Mouse (Mus musculus) neural tube, embryonic 11.5 days (tissue): ENCODE measurements around the gene Xrcc1. TPM values are rescaled to one million over a fixed set of nuclear protein-coding genes. Genes with fewer than 3 reads are reported as not detected.

ENCODE experiments used
- ATAC-seq: fragments of 200-750 bp; cut with Nextera tagmentation; 2 replicates; pipeline ENCODE4 v1.8.0; 2017; ENCODE audit warnings: moderate number of reproducible peaks, mild to moderate bottlenecking, moderate TSS enrichment, moderate library complexity; ENCODE audit not compliant: insufficient read depth, low FRiP score, low TSS enrichment
- DNase-seq: peaks from one replicate; pipeline ENCODE4 v3.0.0-alpha.2; 2015; ENCODE audit warnings: low spot score
- H3K27ac ChIP-seq: fragments of 300-500 bp; sonication (generic); 2 replicates; pipeline ENCODE4 v1.5.1; 2014; ENCODE audit warnings: low read depth, mild to moderate bottlenecking, low read length
- H3K27me3 ChIP-seq: fragments of 300-500 bp; sonication (generic); 2 replicates; pipeline ENCODE4 v1.6.1; 2014; ENCODE audit warnings: mild to moderate bottlenecking, low read length, mixed read lengths; ENCODE audit not compliant: control insufficient read depth, insufficient read depth
- H3K36me3 ChIP-seq: fragments of 300-500 bp; sonication (generic); 2 replicates; pipeline ENCODE4 v1.6.1; 2014; ENCODE audit warnings: mild to moderate bottlenecking, low read length, moderate library complexity, mixed read lengths; ENCODE audit not compliant: control insufficient read depth, insufficient read depth
- H3K4me1 ChIP-seq: fragments of 300-500 bp; sonication (generic); 2 replicates; pipeline ENCODE4 v1.6.1; 2014; ENCODE audit warnings: low read length, mixed read lengths; ENCODE audit not compliant: control insufficient read depth, insufficient read depth
- H3K4me2 ChIP-seq: fragments of 300-500 bp; sonication (generic); 2 replicates; pipeline ENCODE4 v1.6.1; 2014; ENCODE audit warnings: low read depth, mild to moderate bottlenecking, moderate library complexity
- H3K4me3 ChIP-seq: fragments of 300-500 bp; sonication (generic); 2 replicates; pipeline ENCODE4 v1.5.1; 2014; ENCODE audit warnings: low read depth, low read length
- H3K9ac ChIP-seq: fragments of 300-500 bp; sonication (generic); 2 replicates; pipeline ENCODE4 v1.6.1; 2014; ENCODE audit warnings: mild to moderate bottlenecking, low read length
- H3K9me3 ChIP-seq: fragments of 300-500 bp; sonication (generic); 2 replicates; pipeline ENCODE4 v1.6.1; 2016; ENCODE audit warnings: low read length; ENCODE audit not compliant: control insufficient read depth
- WGBS: fragments of 180-500 bp; shearing (Covaris S2); extraction: QIAGEN DNeasy Blood & Tissue Kit; methylation state at CpG from one replicate; pipeline ENCODE4 v1.1.7; 2014; 5-methylcytosine and 5-hydroxymethylcytosine counted together
- polyA plus RNA-seq: library from polyadenylated mRNA; unstranded; fragments of >200 nt; fragmentation: Nextera tagmentation; extraction: Ambion mirVana; gene quantifications from 2 replicates; pipeline ENCODE4 v1.2.1, GENCODE M21; 2014

The Xrcc1 gene
- 100 and 120 TPM in 2 replicates for polyA plus RNA-seq

- 38% methylated on average over 13 of the region's 13 CpGs for WGBS
- Histone ChIP-seq H3K4me1 (0 out of 2 replicates have a peak, but pooled peaks cover 4% of the 10 kb centered on the region), H3K27me3 (no peaks in the 10 kb centered on the region), H3K9me3 (no peaks in the 10 kb centered on the region), H3K4me3 (peak within 1 kb of the TSS; percentile 73), H3K27ac (peak within 1 kb of the TSS; percentile 42; the same call in 1 of the 2 replicates), H3K36me3 (no peaks in the 10 kb centered on the region), H3K9ac (peak within 1 kb of the TSS; percentile 71), H3K4me2 (peak within 1 kb of the TSS; percentile 52)
- ATAC-seq (peak; percentile 1; the same call in 1 of the 2 replicates), DNase-seq (no peak)
Observed at GRCm38 (mm10) chr7:24546068-24546614, at the start of gene Xrcc1, which contains the start of gene Pinlyp. Gene Xrcc1 (plus strand): TSS chr7:24546289. Gene Pinlyp (minus strand): TSS chr7:24546118.

- peak overlapping the region; percentile 10; the same call in 1 of the 2 replicates for H3K4me3 ChIP-seq
- H3K4me2 ChIP-seq: peak overlapping the region; percentile 24
- H3K4me1 ChIP-seq: peaks cover 4% of the 10 kb centered on the region; the same call in 1 of the 2 replicates
- H3K9me3 ChIP-seq: no peaks in the 10 kb centered on the region
- no peak overlapping the region for H3K9ac ChIP-seq
- H3K27ac ChIP-seq: no peak overlapping the region
- no peak for DNase-seq
- H3K27me3 ChIP-seq: peaks cover 19% of the 10 kb centered on the region
- peaks cover 6% of the 10 kb centered on the region for H3K36me3 ChIP-seq
- 13% methylated on average over 43 of the region's 43 CpGs for WGBS
- ATAC-seq: peak; percentile 19; the same call in 1 of the 2 replicates
Observed at GRCm38 (mm10) chr7:24499856-24500577, 46.1 kb upstream of the Xrcc1 start.

GRCm38 (mm10) chr7:24500929-24501328, 45.2 kb upstream of the Xrcc1 start:
- no peaks in the 10 kb centered on the region for H3K9me3 ChIP-seq
- no peak overlapping the region for H3K27ac ChIP-seq
- ATAC-seq (no peak), DNase-seq (peak; percentile 49)
- no peak overlapping the region for H3K4me2 ChIP-seq
- 37% methylated on average over 7 of the region's 7 CpGs for WGBS
- no peak overlapping the region for H3K9ac ChIP-seq
- peaks cover 19% of the 10 kb centered on the region for H3K27me3 ChIP-seq
- no peak overlapping the region for H3K4me3 ChIP-seq
- H3K36me3 ChIP-seq: peaks cover 6% of the 10 kb centered on the region
- peaks cover 10% of the 10 kb centered on the region for H3K4me1 ChIP-seq

GRCm38 (mm10) chr7:24501492-24501891, 44.6 kb upstream of the Xrcc1 start:
- DNase-seq: no peak
- no peak overlapping the region for H3K4me2 ChIP-seq
- peaks cover 19% of the 10 kb centered on the region for H3K27me3 ChIP-seq
- H3K9me3 ChIP-seq: no peaks in the 10 kb centered on the region
- H3K36me3 ChIP-seq: peaks cover 6% of the 10 kb centered on the region
- no peak for ATAC-seq
- WGBS: 53% methylated on average over 21 of the region's 21 CpGs
- peaks cover 13% of the 10 kb centered on the region for H3K4me1 ChIP-seq
- no peak overlapping the region for H3K27ac ChIP-seq
- H3K9ac ChIP-seq: no peak overlapping the region
- no peak overlapping the region for H3K4me3 ChIP-seq

DNA sequence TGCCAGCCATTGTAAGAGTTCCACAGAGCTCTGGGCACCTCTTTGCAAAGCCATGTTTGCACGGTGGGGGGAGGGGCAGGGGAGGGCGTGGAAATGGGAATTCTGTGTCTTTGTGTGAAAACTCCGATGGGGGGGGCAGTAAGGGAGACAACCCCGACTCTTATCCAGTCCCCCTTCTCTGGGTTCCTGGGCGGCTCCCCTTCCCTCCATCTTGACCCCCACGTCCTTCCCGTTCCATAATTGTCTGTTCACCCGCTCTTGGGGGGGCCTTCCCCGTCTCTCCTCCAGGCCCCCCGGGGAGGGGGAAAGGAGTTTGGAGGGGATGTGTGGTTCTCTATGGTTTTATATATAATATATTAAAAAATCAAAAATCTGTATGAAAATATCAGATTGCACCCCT, 42.1 kb upstream of the Xrcc1 start:
- ATAC-seq: no peak
- no peak overlapping the region for H3K4me2 ChIP-seq
- H3K9me3 ChIP-seq: no peaks in the 10 kb centered on the region
- peaks cover 6% of the 10 kb centered on the region for H3K36me3 ChIP-seq
- DNase-seq: no peak
- no peak overlapping the region for H3K4me3 ChIP-seq
- peaks cover 11% of the 10 kb centered on the region for H3K27me3 ChIP-seq
- peaks cover 19% of the 10 kb centered on the region for H3K4me1 ChIP-seq
- no peak overlapping the region for H3K27ac ChIP-seq
- H3K9ac ChIP-seq: no peak overlapping the region
- 22% methylated on average over 10 of the region's 10 CpGs for WGBS

DNA sequence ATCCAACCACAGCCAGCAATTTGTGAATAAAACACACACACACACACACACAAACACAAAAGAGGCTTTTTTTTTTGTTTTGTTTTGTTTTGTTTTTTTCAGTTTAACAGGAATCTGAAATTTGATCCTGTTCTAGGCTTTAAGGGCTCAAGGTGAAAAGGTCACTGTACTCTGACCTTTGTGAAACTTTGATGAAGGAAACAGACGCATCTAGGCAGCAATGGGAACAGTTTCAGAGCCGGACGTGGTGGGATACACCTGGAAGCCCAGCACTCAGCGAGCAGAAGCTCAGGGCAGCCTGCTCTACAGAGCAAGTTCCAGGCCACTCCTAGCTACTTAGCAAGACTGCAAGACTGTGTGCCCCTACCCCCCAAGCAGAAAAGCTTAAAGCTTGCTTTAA, 41.2 kb upstream of the Xrcc1 start:
- H3K27me3 ChIP-seq: peaks cover 4% of the 10 kb centered on the region; the same call in 1 of the 2 replicates
- WGBS: 8% methylated on average over 4 of the region's 4 CpGs
- no peak overlapping the region for H3K4me3 ChIP-seq
- H3K4me1 ChIP-seq: peaks cover 19% of the 10 kb centered on the region
- peaks cover 6% of the 10 kb centered on the region for H3K36me3 ChIP-seq
- no peak overlapping the region for H3K27ac ChIP-seq
- DNase-seq (no peak), ATAC-seq (no peak)
- no peak overlapping the region for H3K9ac ChIP-seq
- H3K4me2 ChIP-seq: no peak overlapping the region
- no peaks in the 10 kb centered on the region for H3K9me3 ChIP-seq

- ATAC-seq: no peak
- DNase-seq: no peak
- H3K4me1 ChIP-seq: peaks cover 19% of the 10 kb centered on the region
- no peaks in the 10 kb centered on the region for H3K9me3 ChIP-seq
- 15% methylated on average over 15 of the region's 15 CpGs for WGBS
- no peak overlapping the region for H3K4me3 ChIP-seq
- no peaks in the 10 kb centered on the region for H3K27me3 ChIP-seq
- peak overlapping the region; percentile 45; the same call in 1 of the 2 replicates for H3K27ac ChIP-seq
- H3K9ac ChIP-seq: no peak overlapping the region
- H3K36me3 ChIP-seq: peaks cover 3% of the 10 kb centered on the region
- peak overlapping the region; percentile 79 for H3K4me2 ChIP-seq
Observed at GRCm38 (mm10) chr7:24505447-24506064, 40.5 kb upstream of the Xrcc1 start.

DNA sequence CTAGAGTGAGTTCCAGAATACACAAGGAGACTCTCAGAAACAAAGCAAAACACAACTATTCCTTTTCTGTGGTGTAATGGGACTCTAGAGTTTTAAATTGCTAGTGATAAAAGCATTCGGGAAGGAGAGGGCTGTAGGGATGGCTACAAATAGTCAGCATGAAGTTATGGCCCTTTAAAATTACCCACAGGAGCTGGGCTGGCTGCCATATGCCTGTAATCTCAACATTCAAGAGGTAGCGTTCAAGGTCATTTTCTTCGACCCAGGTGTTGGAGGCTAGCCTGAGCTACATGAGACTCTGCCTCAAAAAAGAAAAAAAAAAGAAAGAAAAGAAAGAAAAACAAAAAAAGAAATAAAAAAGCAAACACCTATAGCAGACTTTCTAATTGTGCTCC, 40.0 kb upstream of the Xrcc1 start:
- H3K9ac ChIP-seq: peak overlapping the region; percentile 99; the same call in 1 of the 2 replicates
- peaks cover 19% of the 10 kb centered on the region for H3K4me1 ChIP-seq
- ATAC-seq (no peak), DNase-seq (no peak)
- no peaks in the 10 kb centered on the region for H3K27me3 ChIP-seq
- peak overlapping the region; percentile 60; the same call in 1 of the 2 replicates for H3K4me3 ChIP-seq
- peak overlapping the region; percentile 79 for H3K4me2 ChIP-seq
- 8% methylated on average over 3 of the region's 3 CpGs for WGBS
- H3K9me3 ChIP-seq: no peaks in the 10 kb centered on the region
- H3K27ac ChIP-seq: peak overlapping the region; percentile 99
- no peaks in the 10 kb centered on the region; the same call in 1 of the 2 replicates for H3K36me3 ChIP-seq
